Mouse (Mus musculus) Patski (cell line): Measurements from ENCODE around the gene Tgm7. TPM values are rescaled to one million over a fixed set of nuclear protein-coding genes. Genes with fewer than 3 reads are reported as not detected.
A peak's percentile ranks its signal among the peaks of the same experiment; 100 is the strongest.
"Not testable (repeated sequence)": the region's sequence is repeated elsewhere in the genome, so short reads cannot be mapped to it uniquely, and the experiment has no call there.

ENCODE experiments used
- ATAC-seq: fragments of 100-300 bp; one replicate; pipeline ENCODE4 v1.8.0; 2021
- CTCF ChIA-PET: fragments of 350-600 bp; sonication (Branson Sonifier 250); formaldehyde crosslinking; loops from one replicate; lab custom pipeline; 2022; ENCODE audit warnings: inconsistent platforms; lab: Charles Lee
- POLR2A ChIA-PET: fragments of 350-600 bp; sonication (Branson Sonifier 250); formaldehyde crosslinking; loops from one replicate; lab custom pipeline; 2022; ENCODE audit warnings: antibody characterized with exemption, inconsistent platforms; lab: Charles Lee
- DNase-seq: peaks from one replicate; pipeline ENCODE4 v3.0.0-alpha.2; 2011; ENCODE audit warnings: low read depth, low spot score
- H3K27me3 ChIP-seq: fragments of 371-371 bp; one replicate; pipeline ENCODE4 v1.5.1; 2021
- CTCF ChIP-seq: fragments of 100-300 bp; IDR thresholded peaks from one replicate; pipeline ENCODE4 v1.5.1; 2021
- in situ Hi-C: fragments of 300-500 bp; cut with MboI; formaldehyde crosslinking; loops from 3 replicates; pipeline ENCODE4 v1.11.1; 2018; ENCODE audit warnings: low pct_unique_long_range_greater_than_20kb, mixed read lengths
- polyA plus RNA-seq: library from polyadenylated mRNA; unstranded; gene quantifications from one replicate; pipeline ENCODE4 v1.2.3, GENCODE M21; 2021

Tgm7 gene
- polyA plus RNA-seq, 1 experiment from 2014 or later = not detected

- no peak for TF ChIP-seq CTCF
- POLR2A ChIA-PET = no interaction called here
- CTCF ChIA-PET = no interaction called here
- no peak for DNase-seq
- H3K27me3 ChIP-seq = no peaks in the 10 kb centered on the region
- in situ Hi-C loops = no loop called here
- ATAC-seq = no peak
These were observed 19.4 kb upstream of the Tgm7 start for GRCm38 (mm10) chr2:121128865-121129620.

DNA sequence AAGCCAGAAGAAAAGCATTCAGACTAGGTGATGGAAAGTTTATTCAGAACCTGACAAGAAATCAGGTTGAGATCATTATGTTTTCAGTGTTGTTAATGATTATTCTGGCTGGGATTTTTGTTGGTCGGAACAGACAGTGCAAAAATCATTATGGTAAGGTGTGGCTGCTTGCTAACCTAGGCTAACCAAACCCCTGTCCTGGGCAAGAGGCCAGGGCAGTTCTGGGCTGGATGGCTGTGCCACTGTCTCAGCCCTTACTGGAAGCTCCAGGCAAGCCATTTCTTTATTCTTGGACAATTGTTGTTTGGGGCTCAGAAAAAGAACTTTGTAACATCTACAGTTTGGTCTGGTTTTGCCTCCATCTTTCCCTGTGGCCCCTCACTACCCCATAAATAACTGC lies 17.9 kb upstream of the Tgm7 start:
- ChIA-PET POLR2A (no interaction called here), CTCF (no interaction called here)
- peaks cover 5% of the 10 kb centered on the region for H3K27me3 ChIP-seq
- in situ Hi-C loops = no loop called here
- ATAC-seq = peak; percentile 26
- no peak for TF ChIP-seq CTCF
- peak; percentile 49 for DNase-seq

- ATAC-seq, H3K27me3 ChIP-seq, in situ Hi-C loops, CTCF ChIA-PET, DNase-seq, POLR2A ChIA-PET: not testable (repeated sequence)
These were observed 16.7 kb upstream of the Tgm7 start for GRCm38 (mm10) chr2:121126302-121126701.

DNA sequence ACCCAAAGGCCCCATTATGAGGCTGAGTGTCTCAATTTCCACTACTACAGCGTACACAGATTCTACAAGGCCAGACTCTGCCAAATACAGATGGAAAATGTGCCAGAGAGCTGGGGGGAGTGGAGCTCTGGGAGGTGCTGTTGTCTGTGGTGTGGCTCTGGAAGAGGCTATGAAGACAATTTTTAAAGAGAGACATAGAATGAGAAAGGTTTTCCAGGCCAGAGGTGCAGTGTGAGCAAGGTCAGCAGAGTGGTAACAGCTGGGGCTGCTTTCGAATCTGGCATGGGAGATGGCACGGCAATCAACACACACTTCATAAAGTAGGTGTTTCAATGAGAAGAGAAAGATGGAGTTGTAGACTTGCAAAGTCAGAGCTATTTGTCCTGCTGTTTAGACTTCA lies 9.7 kb upstream of the Tgm7 start:
- in situ Hi-C loops = no loop called here
- ChIA-PET CTCF (no interaction called here), POLR2A (no interaction called here)
- ATAC-seq (no peak), DNase-seq (no peak)
- TF ChIP-seq CTCF = no peak
- peaks cover 34% of the 10 kb centered on the region for H3K27me3 ChIP-seq

GRCm38 (mm10) chr2:121115418-121115817 lies 5.8 kb upstream of the Tgm7 start:
- ATAC-seq = no peak
- CTCF ChIA-PET = interaction anchor here (1.4 kb wide), 1 partner anchor 13 kb away, joined by 5 read pairs; no protein-coding TSS in a partner anchor

DNA sequence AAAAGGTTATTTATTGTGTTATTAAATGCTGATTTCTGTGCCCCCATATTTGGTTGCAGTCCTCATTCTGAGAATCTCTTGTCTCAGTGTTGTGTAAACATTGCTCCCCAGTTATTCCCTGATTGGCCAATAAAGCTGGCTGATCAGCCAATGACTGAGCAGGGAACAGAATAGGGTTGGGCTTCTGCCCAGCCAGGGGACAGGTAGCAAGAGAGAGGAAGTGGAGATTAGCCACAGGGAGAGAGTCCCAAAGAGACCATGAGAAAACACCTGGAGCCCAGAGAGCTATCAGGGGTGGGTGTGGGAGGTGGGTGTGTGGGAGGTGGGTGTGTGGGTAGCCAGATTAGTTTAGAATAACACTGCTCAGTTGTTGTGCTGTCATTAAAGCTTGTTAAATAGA lies 3.7 kb downstream of the Tgm7 start:
- DNase-seq (no peak), ATAC-seq (no peak)
- POLR2A ChIA-PET = no interaction called here
- no peak for TF ChIP-seq CTCF
- in situ Hi-C loops = no loop called here
- CTCF ChIA-PET = no interaction called here
- peaks cover 21% of the 10 kb centered on the region for H3K27me3 ChIP-seq

More at GRCm38 (mm10) chr2:121115418-121115817, 5.8 kb upstream of the Tgm7 start:
- in situ Hi-C loops = no loop called here
- no peak for DNase-seq
- H3K27me3 ChIP-seq = peaks cover 53% of the 10 kb centered on the region
- TF ChIP-seq CTCF = no peak
- POLR2A ChIA-PET = interaction anchor here (0.6 to 0.7 kb wide), 2 partner anchors 64 to 983 kb away, joined by 3 read pairs; no protein-coding TSS in a partner anchor

- peak; percentile 84 for TF ChIP-seq CTCF
- CTCF ChIA-PET = interaction anchor here (0.7 to 2.2 kb wide), 14 partner anchors 12 to 704 kb away, joined by 3 to 9 read pairs (median 4); no protein-coding TSS in a partner anchor
- POLR2A ChIA-PET = interaction anchor here (1.7 kb wide), 1 partner anchor 59 kb away, joined by 4 read pairs; no protein-coding TSS in a partner anchor
- in situ Hi-C loops = no loop called here
- DNase-seq (peak; percentile 25), ATAC-seq (peak; percentile 71)
- peaks cover 39% of the 10 kb centered on the region for H3K27me3 ChIP-seq
These were observed 7.5 kb downstream of the Tgm7 start for GRCm38 (mm10) chr2:121102051-121102450.

DNA sequence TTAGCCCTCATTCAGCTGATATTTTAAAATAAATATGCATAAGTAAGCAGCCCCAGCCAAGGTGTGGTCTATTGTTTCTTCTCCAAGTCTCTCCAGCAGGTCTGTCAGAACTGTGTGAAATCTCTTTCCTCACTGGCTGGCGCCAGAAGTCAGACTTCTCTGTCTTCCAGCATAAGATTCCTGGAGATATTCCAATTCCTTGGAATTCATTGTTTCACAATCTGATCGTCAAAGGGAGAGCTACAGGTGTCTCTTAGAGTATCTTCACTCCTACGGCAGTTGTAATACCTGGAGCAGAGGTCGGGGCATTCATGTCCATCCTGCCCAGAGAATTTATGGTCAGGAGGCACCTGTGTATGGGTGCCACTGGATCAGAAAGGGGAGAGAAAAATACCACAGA lies 19.8 kb downstream of the Tgm7 start:
- DNase-seq (no peak), ATAC-seq (no peak)
- in situ Hi-C loops = loop anchor here (25.0 kb wide), 1 partner anchor 627 kb away; the partner anchor contains the start of gene Capn3

DNA sequence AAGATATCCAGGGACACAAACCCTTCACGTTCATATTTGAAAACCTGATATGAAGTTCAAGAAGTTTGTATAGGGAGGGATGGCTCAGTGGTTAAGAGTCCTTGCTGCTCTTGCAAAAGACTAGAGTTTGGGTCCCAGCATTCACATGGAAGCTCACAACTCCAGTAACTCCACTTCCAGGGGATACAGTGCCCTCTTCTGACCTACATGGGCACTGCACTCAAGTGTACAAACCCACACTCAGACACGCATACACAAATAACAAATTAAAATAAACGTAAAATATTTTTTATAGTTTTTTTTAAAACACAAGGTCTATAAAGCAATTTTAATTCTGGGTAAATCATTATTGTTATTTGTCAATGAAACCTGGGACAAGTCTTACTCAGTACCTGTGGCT lies 21.1 kb downstream of the Tgm7 start:
- in situ Hi-C loops = loop anchor here (25.0 kb wide), 1 partner anchor 626 kb away; the partner anchor contains the start of gene Capn3
- DNase-seq = no peak
- CTCF ChIA-PET = no interaction called here

More for the DNA sequence above, 19.8 kb downstream of the Tgm7 start:
- no peak for TF ChIP-seq CTCF
- CTCF ChIA-PET = interaction anchor here (1.1 to 1.2 kb wide), 2 partner anchors 12 to 49 kb away, joined by 3 to 5 read pairs; no protein-coding TSS in a partner anchor
- POLR2A ChIA-PET = interaction anchor here (0.6 kb wide), 1 partner anchor 310 kb away, joined by 4 read pairs; no protein-coding TSS in a partner anchor
- H3K27me3 ChIP-seq = peaks cover 8% of the 10 kb centered on the region

GRCm38 (mm10) chr2:121085480-121086185 lies 24.0 kb downstream of the Tgm7 start, which contains the start of gene Tgm5:
TSS of gene Tgm5 (minus strand) at chr2:121085841.
- peaks cover 5% of the 10 kb centered on the region for H3K27me3 ChIP-seq
- peak; percentile 35 for ATAC-seq
- no peak for TF ChIP-seq CTCF
- in situ Hi-C loops = loop anchor here (25.0 kb wide), 1 partner anchor 623 kb away; the partner anchor contains the start of gene Capn3
- CTCF ChIA-PET = interaction anchor here (0.9 kb wide), 1 partner anchor 45 kb away, joined by 5 read pairs; no protein-coding TSS in a partner anchor
- DNase-seq = peak; percentile 64
- POLR2A ChIA-PET = no interaction called here

More for the DNA sequence above, 21.1 kb downstream of the Tgm7 start:
- no peak for ATAC-seq
- TF ChIP-seq CTCF = no peak
- POLR2A ChIA-PET = no interaction called here
- peaks cover 5% of the 10 kb centered on the region for H3K27me3 ChIP-seq
